Mouse (Mus musculus) lung, embryonic 14.5 days (tissue): Measurements from ENCODE around the gene Knstrn. TPM values are rescaled to one million over a fixed set of nuclear protein-coding genes. Genes with fewer than 3 reads are reported as not detected.

Source experiments
- ATAC-seq: fragments of 200-750 bp; cut with Nextera tagmentation; 2 replicates; pipeline ENCODE4 v1.8.0; 2017; ENCODE audit warnings: mild to moderate bottlenecking, moderate TSS enrichment, moderate library complexity; ENCODE audit not compliant: insufficient read depth
- DNase-seq: peaks from one replicate; pipeline ENCODE4 v3.0.0-alpha.2; 2015
- H3K27ac ChIP-seq: fragments of 300-500 bp; sonication (generic); 2 replicates; pipeline ENCODE4 v1.5.1; 2014; ENCODE audit warnings: low read depth, mild to moderate bottlenecking, moderate library complexity
- H3K27me3 ChIP-seq: fragments of 300-500 bp; sonication (generic); 2 replicates; pipeline ENCODE4 v1.6.1; 2014; ENCODE audit warnings: low read length, control low read depth; ENCODE audit not compliant: insufficient read depth
- H3K36me3 ChIP-seq: fragments of 300-500 bp; sonication (generic); 2 replicates; pipeline ENCODE4 v1.6.1; 2014; ENCODE audit warnings: control low read depth; ENCODE audit not compliant: insufficient read depth
- H3K4me1 ChIP-seq: fragments of 300-500 bp; sonication (generic); 2 replicates; pipeline ENCODE4 v1.6.1; 2014; ENCODE audit warnings: antibody characterized with exemption, control low read depth; ENCODE audit not compliant: insufficient read depth
- H3K4me2 ChIP-seq: fragments of 300-500 bp; sonication (generic); 2 replicates; pipeline ENCODE4 v1.6.1; 2014; ENCODE audit warnings: mild to moderate bottlenecking
- H3K4me3 ChIP-seq: fragments of 300-500 bp; sonication (generic); 2 replicates; pipeline ENCODE4 v1.5.1; 2014; ENCODE audit warnings: low read depth, low read length
- H3K9ac ChIP-seq: fragments of 300-500 bp; sonication (generic); 2 replicates; pipeline ENCODE4 v1.6.1; 2014
- H3K9me3 ChIP-seq: fragments of 300-500 bp; sonication (generic); 2 replicates; pipeline ENCODE4 v1.6.1; 2016; ENCODE audit warnings: low read depth, low read length, control low read depth
- CTCF ChIP-seq: IDR thresholded peaks from 2 replicates; pipeline ENCODE4 v1.5.1; 2016; ENCODE audit warnings: antibody characterized with exemption, low read depth
- WGBS: fragments of 180-500 bp; shearing (Covaris S2); extraction: QIAGEN DNeasy Blood & Tissue Kit; methylation state at CpG from one replicate; pipeline ENCODE4 v1.1.7; 2014; 5-methylcytosine and 5-hydroxymethylcytosine counted together
- polyA plus RNA-seq: library from polyadenylated mRNA; unstranded; fragments of >200 nt; fragmentation: Nextera tagmentation; extraction: Ambion mirVana; gene quantifications from 2 replicates; pipeline ENCODE4 v1.2.1, GENCODE M21; 2014

The Knstrn gene
- polyA plus RNA-seq = 142 and 145 TPM in 2 replicates

GRCm38 (mm10) chr2:118813981-118814836 is at the start of gene Knstrn:
Gene Knstrn, plus strand, starts transcription at chr2:118814003.
- DNase-seq = peak; percentile 98
- Histone ChIP-seq H3K4me3 (peak within 1 kb of the TSS; percentile 74), H3K4me1 (peaks cover 6% of the 10 kb centered on the region), H3K27ac (peak within 1 kb of the TSS; percentile 78), H3K27me3 (no peaks in the 10 kb centered on the region), H3K9ac (peak within 1 kb of the TSS; percentile 76), H3K4me2 (peak within 1 kb of the TSS; percentile 78), H3K36me3 (peaks cover 36% of the 10 kb centered on the region), H3K9me3 (no peaks in the 10 kb centered on the region)
- WGBS = under 1% methylated on average over 49 of the region's 49 CpGs
- ATAC-seq = peak; percentile 97
- TF ChIP-seq CTCF = 0 out of 2 replicates have a peak, but pooled peaks have one; percentile 9

DNA sequence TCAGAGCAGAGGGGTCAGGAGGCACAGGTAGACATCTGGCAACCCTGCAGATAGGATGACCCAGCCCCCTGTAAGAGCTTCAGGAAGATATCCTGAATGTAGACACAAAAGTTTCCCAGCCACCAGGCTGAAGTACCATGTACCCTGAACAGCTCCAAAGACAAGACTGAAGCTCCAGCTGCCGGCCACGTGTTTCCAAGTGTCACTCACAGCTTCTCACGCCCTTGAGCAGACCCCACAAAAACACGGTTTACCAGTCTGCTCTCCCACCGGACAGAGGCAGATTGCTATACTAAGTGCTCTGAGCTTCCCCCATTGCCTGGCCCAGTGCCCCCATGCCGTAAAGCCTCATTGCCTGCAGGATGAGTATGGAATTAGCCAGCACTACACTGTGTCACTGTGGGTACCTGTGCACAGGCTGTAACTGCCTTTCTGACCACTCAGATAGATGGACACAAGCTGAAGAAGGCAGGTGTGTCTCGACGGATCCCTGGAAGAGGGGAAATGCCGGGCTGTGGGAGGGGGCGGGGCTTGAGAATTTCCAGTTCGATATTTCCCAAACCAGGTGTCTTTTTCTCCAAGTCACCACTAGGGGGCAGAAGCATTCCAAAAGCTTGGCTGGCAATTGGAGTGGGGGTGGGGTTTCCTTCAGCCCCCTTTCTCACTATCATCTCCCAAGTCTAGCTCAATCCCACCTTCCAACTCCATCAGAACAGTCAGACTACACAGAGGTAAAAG is 49.5 kb upstream of the Knstrn start:
- Histone ChIP-seq H3K9ac (no peak overlapping the region), H3K27ac (peak overlapping the region; percentile 63; the same call in 1 of the 2 replicates), H3K4me1 (peaks cover 30% of the 10 kb centered on the region), H3K27me3 (no peaks in the 10 kb centered on the region; the same call in 1 of the 2 replicates), H3K4me3 (no peak overlapping the region), H3K9me3 (no peaks in the 10 kb centered on the region), H3K36me3 (no peaks in the 10 kb centered on the region), H3K4me2 (no peak overlapping the region)
- WGBS = 19% methylated on average over 11 of the region's 11 CpGs
- peak; percentile 68 for TF ChIP-seq CTCF
- no peak for ATAC-seq
- DNase-seq = peak; percentile 71

- Histone ChIP-seq H3K36me3 (no peaks in the 10 kb centered on the region), H3K4me1 (peaks cover 30% of the 10 kb centered on the region), H3K4me3 (no peak overlapping the region), H3K27ac (no peak overlapping the region), H3K9me3 (no peaks in the 10 kb centered on the region), H3K4me2 (no peak overlapping the region), H3K9ac (no peak overlapping the region), H3K27me3 (no peaks in the 10 kb centered on the region)
- WGBS = 79% methylated on average over 5 of the region's 5 CpGs
- ATAC-seq (no peak), DNase-seq (no peak)
- no peak for TF ChIP-seq CTCF
Measured at GRCm38 (mm10) chr2:118764875-118765274, 48.9 kb upstream of the Knstrn start.

DNA sequence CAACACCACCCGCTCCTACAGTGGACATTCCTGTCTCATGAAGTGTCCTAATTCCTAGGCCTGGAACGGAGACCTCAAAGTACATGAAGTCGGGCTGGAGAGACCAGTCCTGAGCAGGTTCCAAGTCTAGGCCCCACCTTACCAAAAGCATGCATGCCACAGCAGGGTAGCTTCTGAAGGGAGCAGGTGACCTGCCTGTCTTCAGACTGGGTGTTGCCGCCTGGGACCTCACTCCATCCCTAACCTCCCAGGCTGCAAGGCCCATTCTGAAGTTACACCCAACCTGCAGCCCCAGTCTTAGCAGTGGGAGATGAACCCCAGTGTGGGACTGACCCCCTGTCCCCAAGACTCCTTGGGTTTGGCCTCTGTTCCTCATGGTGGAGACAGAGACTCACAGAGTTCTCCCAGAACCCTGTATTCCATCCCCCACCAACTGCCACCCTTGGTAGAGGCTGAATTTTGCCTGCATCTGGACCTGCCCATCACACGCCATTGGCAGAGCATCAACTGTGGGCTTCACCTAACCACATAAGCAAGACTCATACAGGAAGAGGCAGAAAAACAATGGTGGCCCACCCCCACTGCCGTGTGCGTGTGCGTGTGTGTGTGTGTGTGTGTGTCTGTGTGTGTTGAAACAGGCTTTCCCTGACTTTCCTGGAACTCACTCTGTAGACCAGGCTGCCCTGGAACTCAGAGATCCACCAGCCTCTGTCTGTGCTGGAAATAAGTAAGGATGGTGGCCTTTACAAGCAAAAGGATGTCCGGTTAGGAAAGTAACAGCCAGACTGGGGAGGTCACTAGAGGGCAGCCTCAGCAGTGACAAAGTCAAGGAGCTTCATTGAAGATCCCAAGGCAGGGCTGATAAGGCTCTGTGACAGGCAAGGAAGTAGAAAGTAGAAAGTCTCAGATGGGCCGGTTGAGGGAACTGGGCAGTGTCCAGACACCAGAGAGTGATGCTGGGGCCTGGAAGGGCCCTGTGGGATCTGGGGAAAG is 47.5 kb upstream of the Knstrn start:
- no peaks in the 10 kb centered on the region for H3K36me3 ChIP-seq
- no peak overlapping the region for H3K4me2 ChIP-seq
- no peaks in the 10 kb centered on the region for H3K9me3 ChIP-seq
- H3K4me1 ChIP-seq = peaks cover 27% of the 10 kb centered on the region
- H3K27me3 ChIP-seq = no peaks in the 10 kb centered on the region
- no peak for TF ChIP-seq CTCF
- H3K9ac ChIP-seq = no peak overlapping the region
- no peak overlapping the region for H3K4me3 ChIP-seq
- ATAC-seq = no peak
- no peak overlapping the region for H3K27ac ChIP-seq
- DNase-seq = peak; percentile 20
- 69% methylated on average over 10 of the region's 10 CpGs for WGBS

GRCm38 (mm10) chr2:118772158-118772874 is 41.5 kb upstream of the Knstrn start, which contains the start of gene Phgr1:
Gene Phgr1, plus strand, starts transcription at chr2:118772769.
- H3K36me3 ChIP-seq = no peaks in the 10 kb centered on the region
- ATAC-seq (no peak), DNase-seq (no peak)
- H3K4me3 ChIP-seq = no peak within 1 kb of the TSS
- H3K9me3 ChIP-seq = no peaks in the 10 kb centered on the region
- TF ChIP-seq CTCF = no peak
- H3K27me3 ChIP-seq = no peaks in the 10 kb centered on the region
- H3K9ac ChIP-seq = no peak within 1 kb of the TSS
- no peak within 1 kb of the TSS for H3K27ac ChIP-seq
- H3K4me2 ChIP-seq = no peak within 1 kb of the TSS
- peaks cover 5% of the 10 kb centered on the region; the same call in 1 of the 2 replicates for H3K4me1 ChIP-seq
- WGBS = 80% methylated on average over 6 of the region's 6 CpGs

GRCm38 (mm10) chr2:118774536-118774935 is 39.3 kb upstream of the Knstrn start:
- H3K36me3 ChIP-seq = no peaks in the 10 kb centered on the region
- DNase-seq = no peak
- H3K9ac ChIP-seq = no peak overlapping the region
- H3K9me3 ChIP-seq = no peaks in the 10 kb centered on the region
- ATAC-seq = no peak
- H3K4me3 ChIP-seq = no peak overlapping the region
- TF ChIP-seq CTCF = no peak
- WGBS = 64% methylated on average over 2 of the region's 2 CpGs
- H3K27me3 ChIP-seq = no peaks in the 10 kb centered on the region
- H3K4me2 ChIP-seq = no peak overlapping the region
- H3K4me1 ChIP-seq = peaks cover 5% of the 10 kb centered on the region; the same call in 1 of the 2 replicates
- H3K27ac ChIP-seq = no peak overlapping the region
